Mouse (Mus musculus): Measurements from ENCODE around the gene Plet1. TPM values are rescaled to one million over a fixed set of nuclear protein-coding genes. Genes with fewer than 3 reads are reported as not detected.
A peak's percentile ranks its signal among the peaks of the same experiment; 100 is the strongest.

Plet1 gene
- total RNA-seq, 2 experiments from 2014 or later: 5.2 TPM; not detected in 1

DNA sequence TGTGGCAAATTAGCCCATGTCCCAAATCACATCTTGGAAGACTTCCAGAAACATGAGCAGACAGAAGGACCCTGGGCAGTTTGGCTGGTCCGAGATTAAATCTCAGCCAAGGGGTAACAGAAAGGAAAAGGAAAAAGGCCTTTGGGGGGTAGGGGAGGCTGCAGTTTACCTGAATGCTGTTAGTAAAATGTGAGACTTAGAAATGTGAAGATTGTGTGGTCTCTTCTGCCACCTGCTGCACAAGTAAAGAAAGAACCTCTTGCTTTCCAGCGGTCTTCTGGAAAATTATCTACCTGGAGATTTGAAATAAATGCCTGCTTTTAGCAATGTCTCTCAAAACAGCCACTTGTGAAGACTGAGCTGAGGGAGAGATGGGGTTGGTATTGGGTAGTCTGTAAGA, 36.6 kb downstream of the Plet1 start:
- ATAC-seq (replicated peaks; ENCODE audit: poor library complexity, severe bottlenecking): no peak

DNA sequence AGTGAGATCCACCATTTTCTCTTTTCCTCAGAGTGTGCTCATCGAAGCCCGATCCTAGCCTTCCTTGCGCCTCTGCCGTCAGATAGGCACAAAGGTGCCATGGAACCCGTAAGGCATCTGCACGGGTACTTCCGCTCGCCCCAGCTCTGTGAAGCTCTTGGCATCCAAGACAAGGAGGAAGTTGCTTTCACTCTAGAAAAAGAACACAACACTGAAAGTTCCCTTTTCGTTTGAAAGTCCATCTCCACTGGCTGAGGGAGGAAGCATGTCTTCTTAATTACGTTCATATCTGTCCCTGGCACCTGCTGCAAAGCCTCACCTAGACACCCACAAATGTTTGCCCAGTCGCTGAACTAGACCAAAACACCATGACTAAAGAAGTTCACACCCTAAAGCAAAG, 39.0 kb downstream of the Plet1 start:
- peak; percentile 68 for ATAC-seq (replicated peaks; ENCODE audit: poor library complexity, severe bottlenecking)

DNA sequence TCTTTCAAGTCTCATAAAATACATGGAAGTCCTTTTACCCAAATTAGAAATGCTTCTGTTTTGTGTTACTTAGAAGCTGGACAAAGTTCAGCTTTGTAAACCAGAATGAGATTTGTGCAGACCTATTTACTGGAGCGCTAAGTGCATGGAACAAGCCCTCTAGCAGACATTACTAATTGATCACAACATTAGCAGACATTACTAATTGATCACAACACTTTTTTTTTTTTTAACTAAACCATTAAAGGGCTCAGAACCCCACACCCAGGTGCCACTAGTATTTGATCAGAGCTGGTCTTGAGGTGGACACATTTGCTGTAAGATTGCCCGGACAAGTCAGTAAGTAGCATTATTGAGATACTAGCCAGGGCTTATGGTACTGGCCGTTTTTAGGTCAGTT, 39.5 kb downstream of the Plet1 start:
- 0 out of 2 replicates have a peak, but pooled peaks have one; percentile 13 for ATAC-seq (replicated peaks; ENCODE audit: poor library complexity, severe bottlenecking)

DNA sequence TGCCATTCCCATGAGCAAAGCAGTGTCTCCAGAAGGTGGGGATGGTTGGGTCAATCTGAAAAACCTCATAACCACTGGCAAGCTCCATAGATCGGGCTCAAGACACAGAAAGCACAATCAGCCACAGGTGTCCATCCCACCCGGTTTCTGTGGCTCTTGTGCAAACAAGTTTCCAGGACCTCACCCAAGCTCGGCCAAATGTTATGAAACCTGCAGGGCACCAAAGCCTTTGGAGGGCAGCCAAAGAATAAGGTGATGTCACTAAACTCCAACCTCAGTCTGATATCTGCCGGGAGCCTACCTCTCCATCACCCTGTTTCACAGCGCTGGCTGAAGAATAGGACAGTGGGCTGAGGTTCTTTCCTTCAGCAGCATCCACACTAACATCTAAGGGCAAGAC, 41.6 kb downstream of the Plet1 start:
- peak; percentile 36 for ATAC-seq (replicated peaks; ENCODE audit: poor library complexity, severe bottlenecking)

DNA sequence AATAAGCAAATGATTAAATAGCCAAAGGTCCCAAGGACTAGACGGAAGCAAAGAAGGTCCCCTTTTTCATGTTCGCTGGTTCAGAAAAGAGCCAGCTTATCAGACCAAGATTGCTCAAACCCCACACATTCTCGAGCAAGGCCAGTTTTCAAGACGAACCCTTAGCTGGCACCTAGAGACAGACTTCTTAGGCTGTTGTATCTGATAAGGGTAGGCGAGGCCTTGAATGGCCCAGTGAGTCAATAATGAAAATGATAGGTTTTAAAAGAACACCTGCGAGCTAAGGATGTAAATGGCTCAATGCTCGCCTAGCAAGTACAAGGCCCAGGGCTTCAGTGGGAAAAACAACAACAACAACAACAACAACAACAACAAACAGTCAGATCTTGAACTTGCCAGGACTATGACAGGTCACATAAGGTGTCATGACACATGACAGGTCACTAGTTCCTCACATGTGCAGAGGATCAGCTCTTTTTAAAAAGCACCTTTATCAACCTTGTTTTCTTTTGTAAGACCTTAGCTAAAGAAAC, 42.3 kb downstream of the Plet1 start:
- ATAC-seq (replicated peaks; ENCODE audit: poor library complexity, severe bottlenecking): no peak

DNA sequence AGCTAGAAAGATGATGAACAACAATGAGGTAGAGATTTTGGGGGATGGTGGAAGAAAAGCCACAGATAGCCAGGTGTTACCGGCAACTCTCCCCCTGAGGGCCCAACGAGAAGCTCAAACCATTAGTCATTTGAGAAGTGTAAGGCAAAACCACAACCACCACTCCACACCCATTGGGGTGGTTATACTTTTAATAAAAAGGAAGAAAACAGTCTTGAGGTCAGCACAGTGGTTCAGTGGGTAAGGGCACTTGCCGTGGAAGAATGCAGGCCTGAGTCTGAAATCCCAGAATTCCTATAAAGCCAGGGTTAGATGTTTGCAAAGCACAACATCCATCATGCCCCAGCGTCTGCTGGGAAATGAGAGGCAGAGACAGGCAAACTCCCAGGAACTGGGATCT, 43.0 kb downstream of the Plet1 start:
- 0 out of 2 replicates have a peak, but pooled peaks have one; percentile 23 for ATAC-seq (replicated peaks; ENCODE audit: poor library complexity, severe bottlenecking)

DNA sequence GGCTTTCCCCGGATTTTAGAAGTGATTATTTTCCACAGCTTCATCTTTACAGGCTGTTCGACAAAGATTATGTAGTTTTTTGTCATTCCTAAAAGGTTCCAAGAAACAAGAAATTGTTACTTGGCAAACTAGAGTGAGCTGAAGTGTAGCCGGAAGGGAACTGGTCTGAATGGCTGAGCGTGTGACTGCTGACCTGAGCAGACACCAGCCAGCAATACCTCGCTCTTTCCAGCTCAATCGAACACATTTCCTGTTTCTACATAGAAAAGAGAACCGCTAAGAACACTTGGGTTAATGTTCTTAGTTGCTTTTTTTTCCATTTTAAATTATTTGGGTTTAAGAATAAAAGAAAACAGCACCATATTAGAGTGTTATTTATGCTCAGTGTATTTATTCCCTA, 45.8 kb downstream of the Plet1 start:
- ATAC-seq (replicated peaks; ENCODE audit: poor library complexity, severe bottlenecking): peak; percentile 82

DNA sequence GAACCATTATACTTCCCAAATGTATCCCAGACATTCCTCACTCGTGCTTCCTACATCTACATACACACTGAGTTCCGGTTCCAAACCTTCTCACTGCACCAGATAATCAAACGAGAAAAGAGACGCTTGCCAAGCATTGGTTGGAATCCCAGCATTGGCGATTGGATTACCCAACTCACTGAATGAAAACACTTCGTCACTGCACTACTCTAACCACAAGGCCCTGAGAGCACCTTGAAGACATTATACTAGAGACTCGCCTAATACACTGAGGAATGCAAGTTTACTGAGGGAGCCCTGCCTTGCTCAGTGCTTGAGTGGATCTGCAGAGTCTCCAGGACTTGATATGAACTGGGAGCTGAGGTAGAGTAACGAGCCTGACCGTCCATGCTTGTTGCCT, 48.1 kb downstream of the Plet1 start:
- no peak for ATAC-seq (replicated peaks; ENCODE audit: poor library complexity, severe bottlenecking)

DNA sequence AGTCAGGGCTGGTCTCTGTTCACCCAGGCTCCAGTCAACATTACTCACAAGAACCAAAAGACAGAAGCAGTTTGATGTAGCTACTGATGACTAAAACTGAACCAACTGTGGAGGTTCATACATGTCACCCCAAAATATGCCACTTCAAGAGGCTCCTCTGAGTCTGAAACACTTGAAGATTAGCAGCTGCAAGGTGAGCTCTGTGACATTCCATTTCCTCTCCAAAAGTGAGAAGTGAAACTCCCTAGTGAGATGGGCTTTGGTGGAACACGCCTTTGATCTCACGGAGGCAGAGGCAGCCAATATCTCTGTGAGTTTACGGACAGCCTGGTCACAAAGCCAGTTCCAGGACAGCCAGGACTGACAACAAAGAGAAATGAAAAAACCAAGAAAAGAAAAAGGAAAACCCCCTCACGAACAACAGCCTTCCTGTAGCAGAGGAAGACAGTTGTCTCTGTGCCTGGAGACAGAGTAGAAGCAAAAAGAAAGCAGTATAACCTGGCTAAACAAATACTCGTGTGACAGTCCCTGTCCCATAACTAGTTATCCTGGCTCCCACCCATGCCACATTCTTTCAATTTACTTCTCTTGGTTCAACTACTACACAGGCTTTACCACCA, 53.6 kb downstream of the Plet1 start:
- ATAC-seq (replicated peaks; ENCODE audit: poor library complexity, severe bottlenecking): peak; percentile 80

DNA sequence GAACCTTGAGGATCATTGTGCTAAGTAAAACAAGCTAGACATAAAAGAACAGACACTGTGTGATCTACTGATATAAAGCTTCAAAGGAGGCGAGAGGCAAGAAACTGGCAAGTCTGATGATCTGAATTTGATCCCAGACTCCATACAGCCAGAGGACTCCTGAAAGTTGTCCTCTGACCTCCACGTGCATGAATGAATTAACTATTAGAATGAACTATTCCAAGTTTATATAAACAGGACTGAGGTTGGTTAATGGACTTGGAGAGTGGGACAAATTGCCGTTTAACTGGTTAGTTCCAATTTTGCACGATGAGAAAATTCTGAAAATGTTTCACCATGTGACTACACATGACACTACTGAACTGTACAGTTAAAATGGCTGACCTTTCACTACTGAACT, 54.6 kb downstream of the Plet1 start:
- ATAC-seq (replicated peaks; ENCODE audit: poor library complexity, severe bottlenecking): no peak

DNA sequence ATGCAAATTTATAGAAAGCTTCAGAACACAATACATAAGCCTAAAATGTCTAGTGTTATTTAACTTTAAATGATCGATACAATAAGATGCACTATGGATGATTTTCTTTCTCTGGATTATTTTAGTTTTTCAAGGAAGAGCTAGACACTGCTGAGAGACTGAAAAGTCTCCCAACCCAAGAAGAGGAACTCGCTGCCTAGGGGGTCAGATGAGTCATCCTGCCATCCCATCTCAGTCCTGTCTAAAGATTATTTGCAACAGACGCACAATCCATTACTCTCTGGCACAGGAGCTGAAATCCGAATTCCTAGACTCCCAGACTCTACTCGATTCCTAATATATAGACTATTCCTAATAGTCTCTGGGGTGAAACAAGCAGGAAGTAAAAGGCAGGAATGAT, 57.9 kb downstream of the Plet1 start:
- ATAC-seq (replicated peaks; ENCODE audit: poor library complexity, severe bottlenecking): peak; percentile 51

DNA sequence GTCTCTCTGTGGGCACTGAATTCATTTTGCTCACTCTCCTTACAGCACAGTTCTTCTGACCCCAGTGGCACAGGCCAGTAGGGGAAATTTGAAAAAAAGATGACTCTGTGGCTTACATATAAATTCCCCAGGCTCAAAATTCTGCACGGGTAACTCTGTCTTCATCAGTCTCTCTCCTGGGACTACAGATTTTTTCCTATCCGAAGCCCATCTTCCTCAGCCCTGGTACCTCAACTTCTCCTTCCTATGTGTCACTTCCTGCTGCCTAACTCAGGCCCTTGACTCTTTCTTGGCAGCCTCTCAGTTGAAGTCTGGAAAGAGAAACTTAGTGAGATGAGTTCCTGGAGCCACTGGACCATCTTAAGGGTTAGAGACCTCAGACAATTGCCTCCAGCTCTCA, 59.2 kb downstream of the Plet1 start:
- peak; percentile 60 for ATAC-seq (replicated peaks; ENCODE audit: poor library complexity, severe bottlenecking)

DNA sequence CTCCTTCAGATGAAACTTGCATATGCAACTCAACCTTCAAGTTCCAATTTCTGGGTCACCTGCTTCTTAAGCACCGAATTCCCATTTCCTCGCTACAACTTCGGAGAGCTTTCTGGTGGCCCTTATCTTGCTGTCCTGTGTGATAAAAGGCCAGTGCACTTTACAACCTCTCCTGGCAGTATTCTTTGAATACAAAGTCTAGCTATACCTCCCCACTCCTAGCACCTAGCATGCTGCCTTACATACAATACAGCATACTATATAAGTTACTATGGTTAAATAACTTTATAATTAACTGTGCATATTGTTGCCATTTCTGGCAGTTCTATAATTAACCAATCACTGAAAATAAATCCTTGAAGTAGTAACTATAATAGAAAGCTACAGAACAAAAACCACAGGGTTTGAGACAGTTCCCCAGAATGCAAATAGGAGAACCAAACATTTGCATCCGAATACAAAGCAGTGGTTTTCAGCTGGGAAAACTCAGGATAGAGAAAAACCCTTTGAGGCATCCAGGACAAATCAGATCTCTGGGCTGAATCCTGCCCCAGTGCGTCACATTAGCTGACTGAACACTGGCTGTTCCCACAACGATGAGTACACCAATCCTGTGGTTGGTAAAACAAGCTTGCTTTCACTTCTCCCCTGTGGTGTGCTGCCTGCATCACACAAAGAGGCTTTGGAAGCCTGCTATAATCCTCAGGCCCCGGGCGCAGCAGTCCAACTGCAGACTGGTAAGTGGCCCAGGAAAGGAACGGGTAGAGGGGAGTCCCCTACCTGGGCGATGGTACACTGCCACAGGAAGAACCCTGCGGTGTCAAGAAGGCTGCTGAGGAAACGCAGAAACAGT, 60.1 kb downstream of the Plet1 start, which contains the start of gene Il18:
Gene Il18, plus strand, starts transcription at position 587 of the 853 bp plus-strand sequence.
- ATAC-seq (replicated peaks; ENCODE audit: poor library complexity, severe bottlenecking): peak; percentile 94

DNA sequence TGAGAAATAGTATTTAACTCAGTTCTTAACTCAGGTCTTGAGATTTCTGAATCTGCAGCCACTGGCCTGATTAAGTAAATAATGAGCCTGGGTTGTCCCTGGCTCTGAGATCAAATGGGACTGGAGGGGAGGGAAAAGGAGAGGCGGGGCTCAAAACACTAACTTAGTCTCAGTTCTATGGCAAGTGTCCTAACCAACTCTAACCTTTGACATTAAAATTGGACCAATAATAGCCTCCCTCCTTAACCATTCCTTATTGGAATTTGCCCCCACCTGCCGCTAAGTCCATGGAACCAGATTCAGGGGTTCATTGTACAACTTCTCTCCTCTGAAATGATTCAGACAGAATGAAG, 60.7 kb downstream of the Plet1 start, which contains the start of gene Bco2:
Gene Bco2, minus strand, starts transcription at position 88 of the 353 bp plus-strand sequence.
- no peak for ATAC-seq (replicated peaks; ENCODE audit: poor library complexity, severe bottlenecking)

Other genes with a start within 250 kb of the Plet1 start
- 525 and 847 TPM in 2 replicates for gene Rpl10-ps3, start 149.6 kb upstream of the Plet1 start, total RNA-seq (2014; fragmentation: Nextera tagmentation)
- gene Rpl10-ps3, start 149.6 kb upstream of the Plet1 start, total RNA-seq (2017): 296 and 372 TPM in 2 replicates
- 107 and 145 TPM in 2 replicates for gene Pts, start 34.2 kb downstream of the Plet1 start, total RNA-seq (2014; fragmentation: Nextera tagmentation)
- gene Pts, start 34.2 kb downstream of the Plet1 start, total RNA-seq (2017): 77.5 and 108 TPM in 2 replicates
- gene Il18, start 60.3 kb downstream of the Plet1 start, total RNA-seq (2014; fragmentation: Nextera tagmentation): 1.0 and 4.5 TPM in 2 replicates
- 2.6 and 4.2 TPM in 2 replicates for gene Il18, start 60.3 kb downstream of the Plet1 start, total RNA-seq (2017)
- not detected in 2 replicates for gene Bco2, start 60.7 kb downstream of the Plet1 start, total RNA-seq (2014; fragmentation: Nextera tagmentation)
- 0.62 and 1.0 TPM in 2 replicates for gene Bco2, start 60.7 kb downstream of the Plet1 start, total RNA-seq (2017)
- gene Tex12, start 66.8 kb downstream of the Plet1 start, total RNA-seq (2014; fragmentation: Nextera tagmentation): not detected in 2 replicates
- gene Tex12, start 66.8 kb downstream of the Plet1 start, total RNA-seq (2017): not detected in 2 replicates
- 172 and 230 TPM in 2 replicates for gene Sdhd, start 109.3 kb downstream of the Plet1 start, total RNA-seq (2014; fragmentation: Nextera tagmentation)
- 178 and 221 TPM in 2 replicates for gene Sdhd, start 109.3 kb downstream of the Plet1 start, total RNA-seq (2017)
- 134 and 159 TPM in 2 replicates for gene Timm8b, start 109.4 kb downstream of the Plet1 start, total RNA-seq (2014; fragmentation: Nextera tagmentation)
- gene Timm8b, start 109.4 kb downstream of the Plet1 start, total RNA-seq (2017): 238 and 258 TPM in 2 replicates
- gene Pih1d2, start 122.8 kb downstream of the Plet1 start, total RNA-seq (2014; fragmentation: Nextera tagmentation): 0.41 and 1.5 TPM in 2 replicates
- 0.41 and 7.5 TPM in 2 replicates for gene Pih1d2, start 122.8 kb downstream of the Plet1 start, total RNA-seq (2017)
- 26.3 and 29.6 TPM in 2 replicates for gene Nkapd1, start 122.9 kb downstream of the Plet1 start, total RNA-seq (2014; fragmentation: Nextera tagmentation)
- gene Nkapd1, start 122.9 kb downstream of the Plet1 start, total RNA-seq (2017): 36.4 and 43.9 TPM in 2 replicates
- 33.9 and 61.3 TPM in 2 replicates for gene Dlat, start 165.3 kb downstream of the Plet1 start, total RNA-seq (2014; fragmentation: Nextera tagmentation)
- gene Dlat, start 165.3 kb downstream of the Plet1 start, total RNA-seq (2017): 30.4 and 48.5 TPM in 2 replicates
- gene Dixdc1, start 245.0 kb downstream of the Plet1 start, total RNA-seq (2014; fragmentation: Nextera tagmentation): 0.11 and 0.82 TPM in 2 replicates
- gene Dixdc1, start 245.0 kb downstream of the Plet1 start, total RNA-seq (2017): 0.10 and 0.39 TPM in 2 replicates